Comparison of ENCODE assay signal across 28 mouse cellular contexts in genomic region chr19:22527944-22528343, GRCm38 (mm10).
DNase-seq lines count a peak whose midpoint lies in the region; ATAC-seq and TF ChIP-seq lines count a peak whose summit lies in the region.
"Had no signal": no experiment of that assay in that cellular context is flagged by ENCODE, and none has a peak within 500 bp of the region (broad histone marks: within the 10 kb centered on the region; RNA-seq: fewer than 3 reads in every experiment).

No protein-coding gene starts in this region.

- no peak overlapping the region for H3K27ac ChIP-seq in lung, embryonic 14.5 days (ENCODE audit: low read depth)
- no peak overlapping the region for H3K27ac ChIP-seq in CH12.LX (ENCODE audit: insufficient read depth, low read depth)
- H3K27ac ChIP-seq in hindbrain, embryonic 11.5 days (ENCODE audit: low read depth, low read length), result no peak overlapping the region
- H3K27ac ChIP-seq: embryonic facial prominence, embryonic 13.5 days; forebrain, embryonic 10.5 days; forebrain, embryonic 13.5 days; heart, adult 2 months; heart, embryonic 10.5 days; heart, embryonic 13.5 days; hindbrain, embryonic 12.5 days; hindbrain, embryonic 15.5 days had no signal

- no peaks in the 10 kb centered on the region for H3K27me3 ChIP-seq in lung, embryonic 14.5 days (ENCODE audit: insufficient read depth, low read length)
- no peaks in the 10 kb centered on the region for H3K27me3 ChIP-seq in CH12.LX (replicated peaks)
- no peaks in the 10 kb centered on the region for H3K27me3 ChIP-seq in hindbrain, embryonic 11.5 days (ENCODE audit: control insufficient read depth, insufficient read depth, low read length)
- H3K27me3 ChIP-seq: embryonic facial prominence, embryonic 13.5 days; forebrain, embryonic 13.5 days; heart, embryonic 13.5 days; hindbrain, embryonic 12.5 days; hindbrain, embryonic 15.5 days had no signal

- no peak for TF ChIP-seq EP300 in CH12.LX (IDR thresholded peaks at IDR 0.05; ENCODE audit: low read length)

- no peak for DNase-seq in lung, embryonic 14.5 days
- DNase-seq in lung, postnatal 10 days, result no peak
- DNase-seq in CH12.LX (ENCODE audit: extremely low read depth) (no peak), ES-CJ7 (ENCODE audit: low read depth, low spot score) (peak; percentile 34), R1 (ENCODE audit: low read depth, low spot score) (peak; percentile 49)
- no peak for DNase-seq in urinary bladder, postnatal 10 days (ENCODE audit: low spot score)
- DNase-seq in hindbrain, embryonic 11.5 days (ENCODE audit: low spot score), result no peak
- DNase-seq: adrenal gland, adult 2 months; adrenal gland, postnatal 14 days; B cell, adult 2 months; cerebellum, adult 11 months; cerebellum, adult 2 months; cerebellum, adult 9-11 months; cerebellum, postnatal 25 days; gastrocnemius, postnatal 10 days; gastrocnemius, postnatal 36 days; heart, adult 2 months; heart, postnatal 14 days; heart, postnatal 4 days had no signal

- H3K9ac ChIP-seq in lung, embryonic 14.5 days, result no peak overlapping the region
- H3K9ac ChIP-seq in CH12.LX (ENCODE audit: insufficient read depth, low read depth), result no peak overlapping the region
- no peak overlapping the region for H3K9ac ChIP-seq in hindbrain, embryonic 11.5 days (ENCODE audit: low read depth, low read length)
- H3K9ac ChIP-seq: embryonic facial prominence, embryonic 13.5 days; forebrain, embryonic 13.5 days; heart, embryonic 13.5 days; hindbrain, embryonic 12.5 days; hindbrain, embryonic 15.5 days had no signal

- no peaks in the 10 kb centered on the region for H3K36me3 ChIP-seq in lung, embryonic 14.5 days (ENCODE audit: insufficient read depth)
- H3K36me3 ChIP-seq in CH12.LX (replicated peaks in 1 of 2; ENCODE audit: control insufficient read depth in 1 of 2, insufficient read depth in 1 of 2, low read length in 1 of 2), result no peaks in the 10 kb centered on the region
- no peaks in the 10 kb centered on the region for H3K36me3 ChIP-seq in hindbrain, embryonic 11.5 days (ENCODE audit: control insufficient read depth, insufficient read depth, low read length)
- H3K36me3 ChIP-seq: embryonic facial prominence, embryonic 13.5 days; forebrain, embryonic 10.5 days; heart, embryonic 10.5 days; heart, embryonic 13.5 days; hindbrain, embryonic 12.5 days; hindbrain, embryonic 15.5 days had no signal

- H3K4me3 ChIP-seq in lung, embryonic 14.5 days (ENCODE audit: low read depth, low read length), result no peak overlapping the region
- H3K4me3 ChIP-seq in CH12.LX (replicated peaks in 1 of 3; ENCODE audit: low read depth in 2 of 3, low read length in 2 of 3, poor library complexity in 1 of 3), result no peak overlapping the region
- no peak overlapping the region for H3K4me3 ChIP-seq in hindbrain, embryonic 11.5 days (ENCODE audit: low read depth, low read length)
- H3K4me3 ChIP-seq: embryonic facial prominence, embryonic 13.5 days; erythroblast, embryonic 14.5 days; forebrain, embryonic 10.5 days; forebrain, embryonic 13.5 days; heart, adult 2 months; heart, embryonic 10.5 days; heart, embryonic 13.5 days; hindbrain, embryonic 12.5 days; hindbrain, embryonic 15.5 days had no signal

- H3K9me3 ChIP-seq in lung, embryonic 14.5 days (ENCODE audit: low read depth, low read length), result no peaks in the 10 kb centered on the region
- no peaks in the 10 kb centered on the region for H3K9me3 ChIP-seq in CH12.LX (replicated peaks; ENCODE audit: low read length)
- H3K9me3 ChIP-seq in hindbrain, embryonic 11.5 days (ENCODE audit: control insufficient read depth, low read length), result no peaks in the 10 kb centered on the region
- H3K9me3 ChIP-seq: embryonic facial prominence, embryonic 13.5 days; forebrain, embryonic 10.5 days; forebrain, embryonic 13.5 days; heart, embryonic 10.5 days; heart, embryonic 13.5 days; hindbrain, embryonic 12.5 days; hindbrain, embryonic 15.5 days had no signal

- peak; percentile 1 for TF ChIP-seq RAD21 in CH12.LX (IDR thresholded peaks at IDR 0.05; ENCODE audit: low read depth, low read length)

- TF ChIP-seq POLR2A in CH12.LX (IDR thresholded peaks at IDR 0.05; ENCODE audit: low read depth, low read length), result no peak

- TF ChIP-seq CTCF in lung, embryonic 14.5 days (IDR thresholded peaks at IDR 0.05; ENCODE audit: low read depth), result 0 out of 2 replicates have a peak, but pooled peaks have one; percentile 14
- peak in 1 of 2 experiments; percentile 27; a peak in 1 of 4 replicates for TF ChIP-seq CTCF in CH12.LX (conservative IDR thresholded peaks at IDR 0.05 in 1 of 2, IDR thresholded peaks at IDR 0.05 in 1 of 2; ENCODE audit: low read depth in 2 of 2, low read length in 2 of 2)

- in situ Hi-C loops in CH12.LX (cut with MboI; ENCODE audit: low pct_ligation_motif_present, low pct_unique_long_range_greater_than_20kb, low sequenced_read_pairs), result no loop called here

- H3K4me2 ChIP-seq in lung, embryonic 14.5 days, result no peak overlapping the region
- no peak overlapping the region for H3K4me2 ChIP-seq in CH12.LX (ENCODE audit: insufficient read depth, low read depth, poor library complexity, severe bottlenecking)
- H3K4me2 ChIP-seq in hindbrain, embryonic 11.5 days (replicated peaks; ENCODE audit: low read depth, low read length), result no peak overlapping the region
- H3K4me2 ChIP-seq: embryonic facial prominence, embryonic 13.5 days; forebrain, embryonic 13.5 days; heart, embryonic 13.5 days; hindbrain, embryonic 12.5 days; hindbrain, embryonic 15.5 days had no signal

- ATAC-seq in lung, embryonic 14.5 days (ENCODE audit: insufficient read depth), result no peak
- ATAC-seq in hindbrain, embryonic 11.5 days (ENCODE audit: low FRiP score), result no peak
- ATAC-seq: forebrain, embryonic 13.5 days; forebrain, embryonic 16.5 days had no signal

- no peaks in the 10 kb centered on the region for H3K4me1 ChIP-seq in lung, embryonic 14.5 days (ENCODE audit: insufficient read depth)
- H3K4me1 ChIP-seq in CH12.LX (ENCODE audit: control insufficient read depth in 1 of 2, insufficient read depth in 2 of 2), result no peaks in the 10 kb centered on the region
- no peaks in the 10 kb centered on the region for H3K4me1 ChIP-seq in hindbrain, embryonic 11.5 days (replicated peaks; ENCODE audit: control insufficient read depth, insufficient read depth, low read length)
- H3K4me1 ChIP-seq: embryonic facial prominence, embryonic 13.5 days; forebrain, embryonic 10.5 days; forebrain, embryonic 13.5 days; heart, embryonic 10.5 days; heart, embryonic 13.5 days; hindbrain, embryonic 12.5 days; hindbrain, embryonic 15.5 days had no signal

- dilution Hi-C loops in CH12.LX (cut with MboI; ENCODE audit: extremely low pct_ligation_motif_present, extremely low pct_unique_long_range_greater_than_20kb, low sequenced_read_pairs), result no loop called here

- no peaks in the 10 kb centered on the region for H3K79me2 ChIP-seq in CH12.LX (replicated peaks; ENCODE audit: control insufficient read depth, extremely low read depth, insufficient read depth, poor library complexity, severe bottlenecking)

TF ChIP-seq in CH12.LX, 34 proteins besides CTCF, POLR2A, EP300 and RAD21:
- TF ChIP-seq MXI1 (IDR thresholded peaks at IDR 0.05; ENCODE audit: low read depth, low read length) (no peak), MAZ (IDR thresholded peaks at IDR 0.05; ENCODE audit: low read depth, low read length) (no peak), TBP (conservative IDR thresholded peaks at IDR 0.05; ENCODE audit: low read depth, low read length) (no peak), ELF1 (IDR thresholded peaks at IDR 0.05; ENCODE audit: low read depth, low read length) (no peak), ZC3H11A (IDR thresholded peaks at IDR 0.05; ENCODE audit: low read depth, low read length) (no peak), TCF12 (IDR thresholded peaks at IDR 0.05; ENCODE audit: low read depth, low read length) (no peak), PAX5 (IDR thresholded peaks at IDR 0.05; ENCODE audit: low read length) (no peak), USF2 (conservative IDR thresholded peaks at IDR 0.05; ENCODE audit: low read depth, low read length) (no peak)

Comparison
In these comparisons a context has a peak if more than half of its experiments do, and no peak if none do; other contexts are left out.
1. DNase-seq: peak in ES-CJ7 (single experiment) and R1 (single experiment); none in lung, embryonic 14.5 days (single experiment), lung, postnatal 10 days (single experiment), CH12.LX (single experiment), urinary bladder, postnatal 10 days (single experiment) and hindbrain, embryonic 11.5 days (single experiment).